Mouse (Mus musculus) adrenal gland, postnatal 36 days (tissue): Measurements from ENCODE around the gene Top3b. TPM values are rescaled to one million over a fixed set of nuclear protein-coding genes. Genes with fewer than 3 reads are reported as not detected.
"Not testable (repeated sequence)": the region's sequence is repeated elsewhere in the genome, so short reads cannot be mapped to it uniquely, and the experiment has no call there.

Experiments used
- DNase-seq, 2 experiments: peaks; one replicate each; pipeline ENCODE4 v3.0.0; 2021; ENCODE audit warnings: mixed read lengths in 1 of 2
- long read RNA-seq, 2 experiments: library from polyadenylated mRNA; stranded (forward); transcript quantifications; one replicate each; pipeline ENCODE4 v2.0.0; 2021; ENCODE audit warnings: borderline sequencing depth in 2 of 2
- total RNA-seq, 2 experiments: library from RNA; stranded (reverse); gene quantifications; 2 replicates each; pipeline ENCODE4 v1.2.3; 2021

The Top3b gene
- 10 to 100 TPM; 49.0 to 51.6 TPM for total RNA-seq
- long read RNA-seq, experiment 1, partial matches to known transcripts, result 4 of 31 reads
- long read RNA-seq, experiment 1, other reads (novel, unspliced or antisense), result 20 of 31 reads
- long read RNA-seq, experiment 2, partial matches to known transcripts, result 1 of 15 reads
- long read RNA-seq, experiment 2, other reads (novel, unspliced or antisense), result 13 of 15 reads

- DNase-seq, result peak; percentile 90
Observed at GRCm38 (mm10) chr16:16870617-16871331, at the start of gene Top3b, which contains the start of gene Vpreb1. Gene Top3b (plus strand): TSS chr16:16870736. Gene Vpreb1 (minus strand): TSS chr16:16870843.

- no peak for DNase-seq
Observed at GRCm38 (mm10) chr16:16825476-16825875, 45.1 kb upstream of the Top3b start.

- no peak for DNase-seq
Observed at GRCm38 (mm10) chr16:16826223-16826622, 44.3 kb upstream of the Top3b start.

GRCm38 (mm10) chr16:16828757-16829615 is 41.5 kb upstream of the Top3b start, which contains the start of gene Spag6l:
Gene Spag6l (minus strand): TSS chr16:16829456.
- DNase-seq, result peak; percentile 48 to 52

- no peak for DNase-seq
Observed at GRCm38 (mm10) chr16:16829671-16830070, 40.9 kb upstream of the Top3b start.

- no peak for DNase-seq
Observed at GRCm38 (mm10) chr16:16849196-16849595, 21.3 kb upstream of the Top3b start.

- DNase-seq, result no peak
Observed at GRCm38 (mm10) chr16:16852411-16852810, 18.1 kb upstream of the Top3b start.

GRCm38 (mm10) chr16:16854836-16855235 is 15.7 kb upstream of the Top3b start:
- DNase-seq, result peak; percentile 72 to 78

GRCm38 (mm10) chr16:16855541-16855940 is 15.0 kb upstream of the Top3b start:
- no peak for DNase-seq

- DNase-seq, result not testable (repeated sequence)
Observed at GRCm38 (mm10) chr16:16856054-16856453, 14.5 kb upstream of the Top3b start.

GRCm38 (mm10) chr16:16856731-16857476 is 13.6 kb upstream of the Top3b start:
- no peak for DNase-seq

- DNase-seq, result no peak
Observed at GRCm38 (mm10) chr16:16862288-16862687, 8.2 kb upstream of the Top3b start.

- DNase-seq, result no peak
Observed at GRCm38 (mm10) chr16:16863978-16864377, 6.6 kb upstream of the Top3b start, which contains the start of gene Igll1. Gene Igll1 (minus strand): TSS chr16:16863985.

GRCm38 (mm10) chr16:16865217-16865616 is 5.3 kb upstream of the Top3b start:
- DNase-seq, result no peak

GRCm38 (mm10) chr16:16865696-16866561 is 4.6 kb upstream of the Top3b start:
- no peak for DNase-seq

- DNase-seq, result peak in 1 of 2 experiments; percentile 6
Observed at GRCm38 (mm10) chr16:16870241-16870616, 307 bp upstream of the Top3b start.

GRCm38 (mm10) chr16:16879025-16879424 is 8.5 kb downstream of the Top3b start:
- DNase-seq, result no peak

- no peak for DNase-seq
Observed at GRCm38 (mm10) chr16:16888341-16888740, 17.8 kb downstream of the Top3b start.

- DNase-seq, result no peak
Observed at GRCm38 (mm10) chr16:16892366-16892765, 21.8 kb downstream of the Top3b start.

GRCm38 (mm10) chr16:16896015-16896381 is 25.5 kb downstream of the Top3b start:
- DNase-seq, result no peak
